Comparison of ENCODE assay signal across 8 mouse cellular contexts in genomic region chr5:4485542-4486390, GRCm38 (mm10).
DNase-seq lines count a peak whose midpoint lies in the region; ATAC-seq lines count a peak whose summit lies in the region.

No protein-coding gene starts in this region.

- H3K4me2 ChIP-seq in embryonic facial prominence, embryonic 11.5 days (ENCODE audit: low read depth, low read length), result no peak overlapping the region
- peak overlapping the region; percentile 6; the same call in 1 of the 2 replicates for H3K4me2 ChIP-seq in hindbrain, embryonic 14.5 days (replicated peaks)
- no peak overlapping the region for H3K4me2 ChIP-seq in lung, embryonic 16.5 days (ENCODE audit: low read depth, low read length)
- no peak overlapping the region for H3K4me2 ChIP-seq in stomach, embryonic 14.5 days (replicated peaks; ENCODE audit: low read depth, low read length)

- H3K9ac ChIP-seq in embryonic facial prominence, embryonic 11.5 days (replicated peaks; ENCODE audit: low read length), result no peak overlapping the region
- H3K9ac ChIP-seq in hindbrain, embryonic 14.5 days, result no peak overlapping the region
- no peak overlapping the region for H3K9ac ChIP-seq in lung, embryonic 16.5 days (ENCODE audit: low read length)
- H3K9ac ChIP-seq in stomach, embryonic 14.5 days (replicated peaks; ENCODE audit: low read depth, low read length), result no peak overlapping the region

- H3K4me1 ChIP-seq in embryonic facial prominence, embryonic 11.5 days (ENCODE audit: control insufficient read depth, insufficient read depth, low read length), result peaks cover 3% of the 10 kb centered on the region; the same call in 1 of the 2 replicates
- H3K4me1 ChIP-seq in hindbrain, embryonic 14.5 days (replicated peaks; ENCODE audit: control insufficient read depth, insufficient read depth, low read length), result peaks cover 25% of the 10 kb centered on the region
- peaks cover 6% of the 10 kb centered on the region for H3K4me1 ChIP-seq in lung, embryonic 16.5 days (replicated peaks; ENCODE audit: control insufficient read depth, insufficient read depth, low read length)
- peaks cover 6% of the 10 kb centered on the region; the same call in 1 of the 2 replicates for H3K4me1 ChIP-seq in stomach, embryonic 14.5 days (ENCODE audit: control insufficient read depth, insufficient read depth, low read length)

- H3K27ac ChIP-seq in embryonic facial prominence, embryonic 11.5 days (replicated peaks; ENCODE audit: low read depth, low read length), result peak overlapping the region; percentile 79
- peak overlapping the region; percentile 34 for H3K27ac ChIP-seq in hindbrain, embryonic 14.5 days
- no peak overlapping the region for H3K27ac ChIP-seq in lung, embryonic 16.5 days (ENCODE audit: low read length)
- no peak overlapping the region for H3K27ac ChIP-seq in stomach, embryonic 14.5 days (ENCODE audit: low read length)

- 29% methylated on average over 10 of the region's 10 CpGs for WGBS in embryonic facial prominence, embryonic 11.5 days
- WGBS in hindbrain, embryonic 14.5 days, result 27% methylated on average over 10 of the region's 10 CpGs
- WGBS in lung, embryonic 16.5 days, result 57% methylated on average over 10 of the region's 10 CpGs
- 61% methylated on average over 10 of the region's 10 CpGs for WGBS in stomach, embryonic 14.5 days

- DNase-seq in frontal cortex, postnatal 25 days (ENCODE audit: low spot score in 2 of 2), result no peak
- peak; percentile 83 for DNase-seq in embryonic facial prominence, embryonic 11.5 days (ENCODE audit: low spot score)
- DNase-seq in hindbrain, embryonic 14.5 days (ENCODE audit: low spot score), result peak; percentile 67
- no peak for DNase-seq in spleen, adult 12 weeks (ENCODE audit: low spot score)
- DNase-seq in kidney, adult 11 months, result no peak

- no peaks in the 10 kb centered on the region for H3K36me3 ChIP-seq in embryonic facial prominence, embryonic 11.5 days (replicated peaks; ENCODE audit: control insufficient read depth, insufficient read depth, low read depth, low read length)
- H3K36me3 ChIP-seq in hindbrain, embryonic 14.5 days (replicated peaks; ENCODE audit: control insufficient read depth, insufficient read depth), result no peaks in the 10 kb centered on the region
- H3K36me3 ChIP-seq in lung, embryonic 16.5 days (ENCODE audit: control insufficient read depth, insufficient read depth, low read length), result no peaks in the 10 kb centered on the region
- H3K36me3 ChIP-seq in stomach, embryonic 14.5 days (ENCODE audit: control insufficient read depth, insufficient read depth, low read length), result no peaks in the 10 kb centered on the region

- H3K4me3 ChIP-seq in embryonic facial prominence, embryonic 11.5 days (ENCODE audit: low read depth, low read length), result no peak overlapping the region
- H3K4me3 ChIP-seq in hindbrain, embryonic 14.5 days (replicated peaks; ENCODE audit: low read length), result no peak overlapping the region
- no peak overlapping the region for H3K4me3 ChIP-seq in lung, embryonic 16.5 days (ENCODE audit: low read length)
- no peak overlapping the region for H3K4me3 ChIP-seq in stomach, embryonic 14.5 days (ENCODE audit: low read depth, low read length)

- peak; percentile 73 for ATAC-seq in frontal cortex, adult (ENCODE audit: low TSS enrichment)
- peak; percentile 83 for ATAC-seq in embryonic facial prominence, embryonic 11.5 days (replicated peaks; ENCODE audit: insufficient number of reproducible peaks, low FRiP score, low TSS enrichment, low read depth)
- ATAC-seq in hindbrain, embryonic 14.5 days (ENCODE audit: low FRiP score), result peak; percentile 89
- peak; percentile 67 for ATAC-seq in lung, embryonic 16.5 days (ENCODE audit: low read depth)
- ATAC-seq in stomach, embryonic 14.5 days (ENCODE audit: insufficient number of reproducible peaks, insufficient read depth, low FRiP score, low read depth), result peak; percentile 42; the same call in 1 of the 2 replicates

- no peaks in the 10 kb centered on the region for H3K27me3 ChIP-seq in embryonic facial prominence, embryonic 11.5 days (ENCODE audit: control insufficient read depth, insufficient read depth, low read length)
- no peaks in the 10 kb centered on the region for H3K27me3 ChIP-seq in hindbrain, embryonic 14.5 days (ENCODE audit: control insufficient read depth, insufficient read depth, low read length)
- no peaks in the 10 kb centered on the region for H3K27me3 ChIP-seq in lung, embryonic 16.5 days (ENCODE audit: control insufficient read depth, insufficient read depth, low read depth, low read length)
- H3K27me3 ChIP-seq in stomach, embryonic 14.5 days (ENCODE audit: control insufficient read depth, insufficient read depth, low read length), result no peaks in the 10 kb centered on the region

- H3K9me3 ChIP-seq in embryonic facial prominence, embryonic 11.5 days (replicated peaks; ENCODE audit: control insufficient read depth, low read length), result no peaks in the 10 kb centered on the region
- no peaks in the 10 kb centered on the region for H3K9me3 ChIP-seq in hindbrain, embryonic 14.5 days (ENCODE audit: control insufficient read depth, low read length)
- H3K9me3 ChIP-seq in lung, embryonic 16.5 days (ENCODE audit: control insufficient read depth, low read length), result no peaks in the 10 kb centered on the region
- no peaks in the 10 kb centered on the region for H3K9me3 ChIP-seq in stomach, embryonic 14.5 days (ENCODE audit: control insufficient read depth, low read depth, low read length)

Comparison
In these comparisons a context has a peak if more than half of its experiments do, and no peak if none do; other contexts are left out.
1. DNase-seq: peak in embryonic facial prominence, embryonic 11.5 days (single experiment) and hindbrain, embryonic 14.5 days (single experiment); none in frontal cortex, postnatal 25 days (0 of 2), spleen, adult 12 weeks (single experiment) and kidney, adult 11 months (single experiment).
2. H3K27ac ChIP-seq: peak in embryonic facial prominence, embryonic 11.5 days (single experiment) and hindbrain, embryonic 14.5 days (single experiment); none in lung, embryonic 16.5 days (single experiment) and stomach, embryonic 14.5 days (single experiment).
3. Peak in every context shown above with its lines, with median percentiles within 50 percentile points of each other: ATAC-seq.